Mouse (Mus musculus): ENCODE results near the gene Tanc1. TPM values are rescaled to one million over a fixed set of nuclear protein-coding genes. Genes with fewer than 3 reads are reported as not detected.

Tanc1 gene
- total and polyA plus RNA-seq, 3 experiments: 8.1 to 26.2 (median 25.6) TPM

- TF ChIP-seq POLR2A (IDR thresholded peaks at IDR 0.05; ENCODE audit: insufficient read depth, low read depth, low read length): no peak
- TF ChIP-seq EP300 (IDR thresholded peaks at IDR 0.05; ENCODE audit: insufficient read depth, low read depth, low read length): no peak
- no peak for TF ChIP-seq CTCF (IDR thresholded peaks at IDR 0.05)
- DNase-seq: no peak
- intact Hi-C loops (cut with DNase I): loop anchor here (10.0 kb wide), 1 partner anchor 508 kb away; no protein-coding TSS in a partner anchor
- Histone ChIP-seq H3K9ac (ENCODE audit: low read depth, low read length) (no peak overlapping the region), H3K79me2 (replicated peaks; ENCODE audit: control insufficient read depth, insufficient read depth, low read length) (peaks cover 20% of the 10 kb centered on the region), H3K27ac (no peak overlapping the region; the same call in 1 of the 2 replicates), H3K36me3 (ENCODE audit: control insufficient read depth, insufficient read depth, low read length) (peaks cover 15% of the 10 kb centered on the region), H3K4me3 (no peak overlapping the region), H3K4me1 (ENCODE audit: control insufficient read depth, insufficient read depth, low read length) (peaks cover 13% of the 10 kb centered on the region), H3K27me3 (ENCODE audit: control insufficient read depth, insufficient read depth, low read length) (no peaks in the 10 kb centered on the region)
- 62% methylated on average over 2 of the region's 2 CpGs for WGBS
Measured at GRCm38 (mm10) chr2:59616890-59617289, 5.0 kb downstream of the Tanc1 start.

GRCm38 (mm10) chr2:59618996-59619395, 7.2 kb downstream of the Tanc1 start:
- Histone ChIP-seq H3K27me3 (ENCODE audit: control insufficient read depth, insufficient read depth, low read length) (no peaks in the 10 kb centered on the region), H3K4me3 (no peak overlapping the region), H3K36me3 (ENCODE audit: control insufficient read depth, insufficient read depth, low read length) (peaks cover 13% of the 10 kb centered on the region), H3K4me1 (ENCODE audit: control insufficient read depth, insufficient read depth, low read length) (peaks cover 18% of the 10 kb centered on the region), H3K27ac (no peak overlapping the region), H3K79me2 (replicated peaks; ENCODE audit: control insufficient read depth, insufficient read depth, low read length) (peaks cover 23% of the 10 kb centered on the region), H3K9ac (ENCODE audit: low read depth, low read length) (no peak overlapping the region)
- DNase-seq: no peak
- WGBS: 91% methylated on average over 7 of the region's 7 CpGs
- TF ChIP-seq CTCF (IDR thresholded peaks at IDR 0.05) (no peak), POLR2A (IDR thresholded peaks at IDR 0.05; ENCODE audit: insufficient read depth, low read depth, low read length) (no peak), EP300 (IDR thresholded peaks at IDR 0.05; ENCODE audit: insufficient read depth, low read depth, low read length) (no peak)
- intact Hi-C loops (cut with DNase I): loop anchor here (10.0 kb wide), 1 partner anchor 506 kb away; no protein-coding TSS in a partner anchor

GRCm38 (mm10) chr2:59620601-59621000, 8.8 kb downstream of the Tanc1 start:
- peaks cover 22% of the 10 kb centered on the region for H3K79me2 ChIP-seq (replicated peaks; ENCODE audit: control insufficient read depth, insufficient read depth, low read length)
- no peak overlapping the region for H3K4me3 ChIP-seq
- no peak for DNase-seq
- no peak overlapping the region for H3K27ac ChIP-seq
- H3K4me1 ChIP-seq (ENCODE audit: control insufficient read depth, insufficient read depth, low read length): peaks cover 15% of the 10 kb centered on the region
- no peaks in the 10 kb centered on the region for H3K27me3 ChIP-seq (ENCODE audit: control insufficient read depth, insufficient read depth, low read length)
- H3K36me3 ChIP-seq (ENCODE audit: control insufficient read depth, insufficient read depth, low read length): peaks cover 9% of the 10 kb centered on the region
- intact Hi-C loops (cut with DNase I): no loop called here
- no peak overlapping the region for H3K9ac ChIP-seq (ENCODE audit: low read depth, low read length)
- TF ChIP-seq EP300 (IDR thresholded peaks at IDR 0.05; ENCODE audit: insufficient read depth, low read depth, low read length) (no peak), CTCF (IDR thresholded peaks at IDR 0.05) (no peak), POLR2A (IDR thresholded peaks at IDR 0.05; ENCODE audit: insufficient read depth, low read depth, low read length) (no peak)
- 87% methylated on average over 5 of the region's 5 CpGs for WGBS

GRCm38 (mm10) chr2:59622514-59623139, 10.8 kb downstream of the Tanc1 start:
- Histone ChIP-seq H3K27ac (no peak overlapping the region), H3K36me3 (ENCODE audit: control insufficient read depth, insufficient read depth, low read length) (peaks cover 8% of the 10 kb centered on the region), H3K4me3 (no peak overlapping the region), H3K9ac (ENCODE audit: low read depth, low read length) (no peak overlapping the region), H3K4me1 (ENCODE audit: control insufficient read depth, insufficient read depth, low read length) (peaks cover 14% of the 10 kb centered on the region), H3K79me2 (replicated peaks; ENCODE audit: control insufficient read depth, insufficient read depth, low read length) (peaks cover 19% of the 10 kb centered on the region), H3K27me3 (ENCODE audit: control insufficient read depth, insufficient read depth, low read length) (no peaks in the 10 kb centered on the region)
- TF ChIP-seq CTCF (IDR thresholded peaks at IDR 0.05) (no peak), EP300 (IDR thresholded peaks at IDR 0.05; ENCODE audit: insufficient read depth, low read depth, low read length) (no peak), POLR2A (IDR thresholded peaks at IDR 0.05; ENCODE audit: insufficient read depth, low read depth, low read length) (no peak)
- 19% methylated on average over 6 of the region's 6 CpGs for WGBS
- intact Hi-C loops (cut with DNase I): no loop called here
- DNase-seq: no peak

DNA sequence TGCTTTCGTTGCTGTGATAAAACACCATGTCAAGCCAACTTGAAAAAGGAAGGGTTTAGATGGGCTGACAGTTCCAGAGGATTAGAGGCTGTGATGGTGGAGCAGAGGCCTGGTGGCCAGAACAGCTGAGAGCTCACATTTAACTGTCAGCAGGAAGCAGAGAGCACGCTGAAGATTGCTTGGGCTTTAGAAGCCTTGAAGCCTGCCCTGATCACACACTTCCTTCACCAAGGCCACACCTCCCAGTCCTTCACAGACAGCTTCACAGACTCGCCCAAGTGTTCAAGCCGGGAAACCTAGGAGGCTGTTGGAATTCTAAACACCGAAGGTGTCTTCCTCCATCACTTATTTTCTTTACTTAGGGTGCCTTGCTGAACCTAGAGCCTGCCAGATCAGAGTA, 12.0 kb downstream of the Tanc1 start:
- intact Hi-C loops (cut with DNase I): no loop called here
- Histone ChIP-seq H3K79me2 (replicated peaks; ENCODE audit: control insufficient read depth, insufficient read depth, low read length) (peaks cover 13% of the 10 kb centered on the region), H3K4me3 (no peak overlapping the region), H3K36me3 (ENCODE audit: control insufficient read depth, insufficient read depth, low read length) (peaks cover 8% of the 10 kb centered on the region), H3K27me3 (ENCODE audit: control insufficient read depth, insufficient read depth, low read length) (no peaks in the 10 kb centered on the region), H3K27ac (no peak overlapping the region), H3K9ac (ENCODE audit: low read depth, low read length) (no peak overlapping the region), H3K4me1 (ENCODE audit: control insufficient read depth, insufficient read depth, low read length) (peaks cover 25% of the 10 kb centered on the region)
- 64% methylated on average over 5 of the region's 5 CpGs for WGBS
- no peak for TF ChIP-seq EP300 (IDR thresholded peaks at IDR 0.05; ENCODE audit: insufficient read depth, low read depth, low read length)
- no peak for DNase-seq

GRCm38 (mm10) chr2:59625416-59625815, 13.6 kb downstream of the Tanc1 start:
- Histone ChIP-seq H3K27ac (no peak overlapping the region), H3K4me3 (no peak overlapping the region), H3K9ac (ENCODE audit: low read depth, low read length) (no peak overlapping the region), H3K27me3 (ENCODE audit: control insufficient read depth, insufficient read depth, low read length) (no peaks in the 10 kb centered on the region), H3K36me3 (ENCODE audit: control insufficient read depth, insufficient read depth, low read length) (peaks cover 13% of the 10 kb centered on the region), H3K79me2 (replicated peaks; ENCODE audit: control insufficient read depth, insufficient read depth, low read length) (peaks cover 9% of the 10 kb centered on the region), H3K4me1 (ENCODE audit: control insufficient read depth, insufficient read depth, low read length) (peaks cover 32% of the 10 kb centered on the region)
- 59% methylated on average over 2 of the region's 2 CpGs for WGBS
- no peak for TF ChIP-seq POLR2A (IDR thresholded peaks at IDR 0.05; ENCODE audit: insufficient read depth, low read depth, low read length)
- TF ChIP-seq CTCF (IDR thresholded peaks at IDR 0.05): no peak
- DNase-seq: no peak
- intact Hi-C loops (cut with DNase I): no loop called here
